Mouse (Mus musculus) 3T3-L1 (cell line): ENCODE results near the gene Pdia2.

Experiments used
- DNase-seq: peaks from one replicate; pipeline ENCODE4 v3.0.0-alpha.2; 2015; ENCODE audit warnings: low read depth, low spot score

Pdia2 gene

DNA sequence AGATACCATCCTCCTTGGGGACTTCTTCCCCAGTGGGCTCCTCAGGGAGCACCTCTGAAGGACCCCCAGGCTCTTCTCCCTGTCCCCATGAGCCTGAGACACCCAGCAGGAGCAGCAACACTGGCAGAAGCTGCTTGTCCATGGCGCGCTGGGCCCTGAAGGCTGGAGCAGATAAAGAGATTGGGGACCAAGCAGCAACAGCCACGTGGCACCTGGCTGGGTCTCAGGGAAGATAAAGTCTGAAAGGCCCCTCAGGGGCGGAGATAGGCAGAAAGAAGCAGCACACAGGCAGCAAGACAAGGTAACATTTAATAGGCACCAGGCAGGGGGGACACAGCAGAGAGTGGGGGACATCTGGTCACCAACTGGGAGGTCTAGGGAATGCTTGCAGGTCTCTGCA lies at the start of gene Pdia2:
Gene Pdia2, minus strand, starts transcription at position 196 of the 400 bp plus-strand sequence.
- no peak for DNase-seq

GRCm38 (mm10) chr17:26244101-26244841 lies 45.4 kb upstream of the Pdia2 start, which contains the start of gene Fam234a:
Gene Fam234a (minus strand): TSS chr17:26244242.
- DNase-seq = peak; percentile 97

GRCm38 (mm10) chr17:26243471-26244100 lies 44.7 kb upstream of the Pdia2 start:
- peak; percentile 86 for DNase-seq

GRCm38 (mm10) chr17:26240990-26241389 lies 42.1 kb upstream of the Pdia2 start:
- peak; percentile 88 for DNase-seq

DNA sequence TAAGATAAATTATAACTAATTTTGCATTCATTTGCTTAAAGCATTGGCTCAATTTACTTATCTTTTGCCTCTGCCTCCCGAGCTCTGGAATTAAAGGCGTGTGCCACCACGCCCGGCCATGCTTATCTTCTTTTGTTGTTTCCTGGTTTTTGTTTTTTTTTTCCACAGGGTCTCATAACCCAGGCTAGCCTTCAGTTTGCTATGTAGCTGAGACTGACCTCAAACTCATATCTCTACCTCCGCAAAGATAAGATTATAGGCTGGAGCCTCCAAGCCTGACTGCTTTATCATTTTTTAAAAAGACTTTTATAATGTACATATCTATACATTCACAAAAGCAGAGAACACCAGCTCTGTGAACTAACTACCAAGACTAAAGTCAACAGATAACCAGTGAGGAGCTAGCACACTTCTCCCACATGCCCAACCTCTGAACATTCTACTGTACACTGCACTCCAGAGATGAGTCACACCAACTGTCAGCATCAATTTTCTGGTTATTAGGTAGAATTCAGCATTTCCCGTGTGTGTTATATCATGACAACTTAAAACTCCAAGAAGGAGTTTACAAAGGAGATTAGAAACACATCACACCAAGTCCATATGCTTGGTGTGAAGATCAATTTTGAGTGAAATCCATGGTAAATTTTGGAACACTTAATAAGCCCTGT lies 41.4 kb upstream of the Pdia2 start:
- peak; percentile 80 for DNase-seq

GRCm38 (mm10) chr17:26239551-26239950 lies 40.7 kb upstream of the Pdia2 start:
- no peak for DNase-seq

DNA sequence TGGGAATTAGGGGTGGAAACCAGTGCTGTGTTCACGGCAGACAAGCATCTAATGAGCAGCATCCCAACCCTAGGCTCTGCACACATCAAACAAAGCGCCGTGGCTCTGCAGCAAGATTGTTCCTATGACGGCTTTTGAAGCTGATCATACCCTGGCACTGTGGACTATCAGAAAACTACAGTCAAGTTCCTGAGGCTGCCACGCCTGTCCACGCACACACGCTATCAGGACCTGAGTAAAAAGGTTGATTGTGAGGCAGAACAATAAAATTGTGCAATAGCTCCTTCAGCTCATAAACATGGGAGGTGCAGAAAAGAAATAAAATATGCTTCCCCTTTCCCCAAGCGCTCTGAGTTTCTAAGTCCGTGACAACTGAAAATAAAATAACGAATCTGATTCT lies 38.8 kb upstream of the Pdia2 start:
- DNase-seq = no peak

DNA sequence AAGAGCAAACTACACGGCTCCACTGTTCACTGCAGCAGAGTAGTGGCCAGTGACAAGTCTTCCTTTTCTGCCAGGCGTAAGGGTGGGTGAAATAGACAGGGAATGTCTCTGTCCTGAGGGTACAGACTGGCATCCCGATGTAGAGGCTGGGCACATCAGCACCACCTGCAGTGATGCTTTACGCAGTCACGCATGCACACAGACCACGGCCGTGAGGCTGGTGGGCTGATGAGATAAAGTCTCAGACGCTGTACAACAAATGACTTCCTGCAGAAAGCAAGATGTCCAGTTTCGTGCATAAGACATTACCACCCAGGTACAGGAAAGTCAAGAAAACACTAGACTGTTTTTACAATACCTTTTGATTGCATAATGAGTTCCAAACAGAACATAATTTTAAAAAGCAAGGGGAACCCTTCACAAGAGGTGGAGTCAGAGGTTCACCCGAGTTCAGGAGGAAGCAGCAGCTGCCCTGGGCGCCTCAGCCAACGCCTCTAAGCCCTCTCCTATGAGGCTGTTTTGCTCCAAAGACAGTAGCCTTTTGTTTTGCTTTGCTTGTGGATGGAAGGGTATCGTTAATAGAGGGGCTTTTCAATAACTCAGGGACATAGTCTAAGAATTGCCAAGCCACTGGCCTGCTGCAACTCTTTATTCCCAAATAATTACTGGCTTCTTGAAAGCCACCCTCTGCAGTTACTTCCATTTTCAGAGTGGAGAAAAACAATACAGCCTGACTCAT lies 36.4 kb upstream of the Pdia2 start:
- no peak for DNase-seq

GRCm38 (mm10) chr17:26234386-26234785 lies 35.5 kb upstream of the Pdia2 start:
- DNase-seq = no peak

GRCm38 (mm10) chr17:26232863-26233262 lies 34.0 kb upstream of the Pdia2 start:
- peak; percentile 29 for DNase-seq

DNA sequence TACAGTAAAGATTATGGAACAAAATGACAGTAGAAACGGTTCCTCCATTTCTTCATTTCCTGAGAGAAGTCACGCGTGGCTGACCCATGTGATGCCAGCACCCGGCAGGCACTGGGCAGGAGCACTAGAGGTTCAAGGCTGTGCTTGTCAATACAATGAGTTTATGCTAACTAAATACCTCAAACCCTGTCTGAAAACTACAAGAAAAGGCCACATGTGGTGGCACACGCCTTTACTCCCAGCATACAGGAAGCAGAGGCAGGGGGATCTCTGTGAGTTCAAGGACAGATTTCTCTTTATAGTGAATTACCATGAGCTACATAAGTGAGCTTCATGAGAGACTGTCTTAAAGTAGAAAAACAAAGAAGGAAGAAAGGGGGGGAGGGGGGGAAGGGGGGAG lies 32.3 kb upstream of the Pdia2 start:
- no peak for DNase-seq

- no peak for DNase-seq
Measured at GRCm38 (mm10) chr17:26229776-26230175, 30.9 kb upstream of the Pdia2 start.

- no peak for DNase-seq
Measured at GRCm38 (mm10) chr17:26225150-26225549, 26.3 kb upstream of the Pdia2 start.

GRCm38 (mm10) chr17:26221508-26221907 lies 22.6 kb upstream of the Pdia2 start:
- no peak for DNase-seq

DNA sequence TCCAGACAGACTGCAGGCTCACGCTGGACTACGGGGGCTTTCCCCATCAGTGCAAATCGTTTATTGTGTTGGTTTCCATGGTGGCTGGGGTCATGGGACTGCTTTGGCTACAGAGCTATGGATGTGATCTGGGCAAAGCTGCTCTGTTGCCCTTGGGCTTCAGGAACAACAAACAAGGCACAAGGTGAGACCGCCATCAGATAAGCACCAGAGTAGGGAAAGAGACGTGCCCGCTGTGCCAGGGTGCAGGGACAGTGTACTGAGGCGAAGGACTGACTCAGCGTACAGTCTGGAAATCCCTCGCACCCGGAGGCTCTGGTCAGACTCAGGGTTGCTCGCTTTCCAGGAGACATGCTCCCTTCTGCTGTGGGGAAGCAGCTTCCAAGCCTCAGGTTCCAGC lies 13.8 kb upstream of the Pdia2 start:
- no peak for DNase-seq

GRCm38 (mm10) chr17:26212241-26212640 lies 13.4 kb upstream of the Pdia2 start:
- DNase-seq = no peak

DNA sequence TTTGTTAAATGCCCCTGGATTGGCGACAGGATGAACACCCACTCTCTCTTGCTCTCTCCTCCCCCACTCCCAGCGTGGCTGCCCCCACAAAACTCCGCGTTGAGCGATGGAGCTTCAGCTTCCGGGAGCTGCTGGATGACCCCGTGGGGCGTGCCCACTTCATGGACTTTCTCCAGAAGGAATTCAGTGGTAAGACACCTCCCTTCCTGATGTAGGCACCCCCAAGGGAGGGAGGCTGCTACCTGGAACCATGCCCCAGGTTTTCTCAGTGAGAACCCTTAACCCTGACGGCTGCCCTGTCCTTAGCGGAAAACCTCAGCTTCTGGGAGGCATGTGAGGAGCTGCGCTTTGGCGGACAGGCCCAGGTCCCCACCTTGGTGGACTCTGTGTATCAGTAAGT lies 8.8 kb upstream of the Pdia2 start, which contains the start of gene Arhgdig:
Gene Arhgdig, minus strand, starts transcription at position 101 of the 400 bp plus-strand sequence.
- DNase-seq = no peak

- no peak for DNase-seq
Measured at GRCm38 (mm10) chr17:26206392-26206791, 7.5 kb upstream of the Pdia2 start.

- DNase-seq = no peak
Measured at GRCm38 (mm10) chr17:26204766-26205165, 5.9 kb upstream of the Pdia2 start.

- DNase-seq = peak; percentile 25
Measured at GRCm38 (mm10) chr17:26203321-26203811, 4.5 kb upstream of the Pdia2 start.

DNA sequence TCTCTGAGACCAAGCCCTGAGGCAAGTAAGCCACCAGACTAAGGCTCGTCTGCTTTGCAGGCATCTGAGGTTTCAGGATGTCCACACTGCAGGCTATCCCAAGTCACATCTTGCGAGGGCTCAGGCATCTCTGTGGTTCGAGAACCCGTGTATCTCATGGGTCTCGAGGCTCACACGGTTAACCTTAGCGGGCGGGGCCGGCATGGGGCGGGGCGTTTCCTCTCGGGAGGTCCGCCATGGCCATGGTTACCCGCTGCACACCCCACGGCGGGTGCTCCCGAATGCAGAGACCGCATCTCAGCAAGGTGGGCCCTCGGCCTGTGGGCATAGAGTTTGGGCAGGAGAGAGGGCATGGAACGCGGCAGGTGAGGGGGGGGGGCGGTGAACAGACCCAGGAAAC lies 3.9 kb upstream of the Pdia2 start, which contains the start of gene Rgs11:
Gene Rgs11, plus strand, starts transcription at position 215 of the 400 bp plus-strand sequence.
- no peak for DNase-seq

GRCm38 (mm10) chr17:26201998-26202397 lies 3.1 kb upstream of the Pdia2 start:
- no peak for DNase-seq
